Mouse (Mus musculus): ENCODE data around the gene Haus2.
"Not testable (repeated sequence)": the region's sequence is repeated elsewhere in the genome, so short reads cannot be mapped to it uniquely, and the experiment has no call there.

The Haus2 gene

DNA sequence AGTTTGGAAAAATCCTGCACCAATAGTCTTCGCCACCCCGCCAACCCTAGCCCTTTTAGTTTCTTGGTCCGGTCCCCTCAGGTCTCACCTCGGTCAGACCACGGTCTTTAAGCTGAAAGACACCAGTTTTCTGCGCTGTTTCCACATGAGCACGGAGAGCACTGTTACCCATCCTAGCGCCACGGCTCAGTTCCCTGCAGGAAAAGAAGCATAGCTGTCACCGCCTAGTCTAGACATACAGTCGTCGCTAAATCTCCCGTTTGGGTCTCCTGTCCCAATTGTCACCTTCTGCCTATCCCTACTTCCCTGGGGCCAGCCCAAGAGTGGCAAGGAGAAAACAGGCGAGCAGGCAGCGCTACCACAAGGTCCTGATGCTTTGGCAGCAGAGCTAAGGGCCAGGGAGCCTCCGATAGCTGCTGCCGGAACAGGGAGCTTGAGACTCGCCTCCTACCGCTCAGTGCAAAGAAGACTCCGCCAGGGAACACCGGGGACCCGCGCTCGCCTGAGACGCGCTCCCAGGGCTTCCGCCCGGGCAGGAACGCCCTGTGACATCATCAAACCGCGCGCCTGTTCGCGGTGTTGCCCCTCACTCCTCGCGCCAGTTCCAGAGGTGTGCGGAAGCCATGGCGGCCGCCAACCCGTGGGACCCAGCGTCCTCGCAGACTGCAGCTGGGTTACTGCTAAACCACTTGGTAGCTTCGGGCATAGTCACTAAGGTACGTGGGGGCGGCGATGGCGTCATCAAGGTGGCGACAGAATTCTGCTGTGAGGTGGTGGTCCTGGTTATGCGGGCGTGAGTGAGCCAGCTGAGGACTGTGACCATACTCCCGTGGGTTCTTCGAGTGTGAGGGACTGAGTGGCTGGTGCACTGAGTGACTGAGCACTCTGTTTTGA, at the start of gene Haus2, which contains the start of gene Lrrc57:
Gene Haus2, plus strand, starts transcription at position 554 of the 894 bp plus-strand sequence.
Gene Lrrc57, minus strand, starts transcription at position 691 of the 894 bp plus-strand sequence.
- DNase-seq = peak; percentile 93 to 95

DNA sequence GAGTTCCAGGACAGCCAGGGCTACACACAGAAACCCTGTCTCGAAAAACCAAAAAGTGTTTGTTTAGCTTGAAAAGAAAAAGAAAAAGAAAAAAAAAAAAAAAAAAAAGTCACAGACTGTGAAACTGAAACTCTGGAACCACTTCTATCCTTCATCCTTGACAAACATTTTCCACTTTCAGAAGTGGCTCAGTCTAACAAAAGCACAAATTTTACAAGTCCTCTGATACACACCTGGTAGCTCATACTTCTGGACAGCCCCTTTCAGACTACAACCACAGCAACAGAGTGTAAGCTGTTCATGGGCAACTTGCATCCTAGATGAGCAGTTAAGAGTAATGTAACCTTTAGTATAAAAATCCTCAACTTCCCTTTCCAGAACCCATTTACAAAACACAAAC, 47.7 kb upstream of the Haus2 start:
- no peak for DNase-seq

DNA sequence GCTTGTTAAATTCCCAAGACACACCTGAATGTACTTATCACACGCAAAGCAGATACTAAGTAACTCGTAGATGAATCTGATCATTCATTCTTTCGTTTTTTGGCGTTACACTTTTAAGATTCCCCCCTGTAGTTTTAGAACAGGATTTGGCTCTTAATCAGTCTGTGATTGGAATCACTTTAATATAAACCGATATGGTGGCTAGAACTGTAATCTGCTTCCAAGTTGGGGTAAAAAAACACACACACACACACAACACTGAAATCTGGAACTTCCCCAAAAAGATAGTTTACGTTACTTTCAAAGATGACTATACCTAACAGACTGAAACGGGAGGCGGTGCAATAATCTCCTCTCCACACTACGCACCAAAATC, 46.3 kb upstream of the Haus2 start:
- no peak for DNase-seq

DNA sequence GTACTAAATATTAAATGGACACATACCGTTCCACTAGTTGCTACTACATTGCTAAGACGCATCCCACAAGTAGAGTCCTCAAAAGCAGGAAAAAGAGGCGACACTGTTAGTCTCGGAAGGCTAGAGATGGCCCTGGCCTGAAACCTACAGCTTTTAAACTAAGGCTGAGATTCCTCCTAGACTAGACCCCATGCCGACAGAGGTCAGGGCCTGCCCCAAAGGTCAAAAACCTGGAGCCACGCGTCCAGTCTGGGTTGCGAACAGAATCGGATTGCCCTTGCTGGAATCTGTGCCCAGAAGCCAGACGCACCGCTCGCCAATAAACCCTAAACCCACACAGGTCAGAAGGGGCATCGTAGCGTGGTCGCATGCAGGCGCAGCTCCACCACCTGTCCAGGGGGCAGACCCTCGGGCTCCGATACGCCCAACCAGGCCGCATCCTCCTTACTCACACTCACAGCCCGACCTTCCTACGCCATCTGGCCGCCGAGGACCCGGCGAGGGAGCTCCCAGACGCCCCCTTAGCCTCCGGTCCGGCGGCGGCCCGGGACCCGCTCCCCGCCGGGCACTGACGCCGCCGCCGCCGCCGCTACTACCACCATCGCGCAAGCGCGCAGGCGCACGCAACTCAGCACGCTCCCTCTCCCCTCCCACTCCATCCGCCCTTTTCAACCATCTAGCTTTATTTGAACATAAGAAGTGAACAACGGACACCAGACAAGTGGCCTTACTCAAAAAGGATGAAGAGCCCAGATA, 45.8 kb upstream of the Haus2 start, which contains the start of gene Zfp106:
Gene Zfp106, minus strand, starts transcription at position 609 of the 756 bp plus-strand sequence.
- peak; percentile 89 to 91 for DNase-seq

DNA sequence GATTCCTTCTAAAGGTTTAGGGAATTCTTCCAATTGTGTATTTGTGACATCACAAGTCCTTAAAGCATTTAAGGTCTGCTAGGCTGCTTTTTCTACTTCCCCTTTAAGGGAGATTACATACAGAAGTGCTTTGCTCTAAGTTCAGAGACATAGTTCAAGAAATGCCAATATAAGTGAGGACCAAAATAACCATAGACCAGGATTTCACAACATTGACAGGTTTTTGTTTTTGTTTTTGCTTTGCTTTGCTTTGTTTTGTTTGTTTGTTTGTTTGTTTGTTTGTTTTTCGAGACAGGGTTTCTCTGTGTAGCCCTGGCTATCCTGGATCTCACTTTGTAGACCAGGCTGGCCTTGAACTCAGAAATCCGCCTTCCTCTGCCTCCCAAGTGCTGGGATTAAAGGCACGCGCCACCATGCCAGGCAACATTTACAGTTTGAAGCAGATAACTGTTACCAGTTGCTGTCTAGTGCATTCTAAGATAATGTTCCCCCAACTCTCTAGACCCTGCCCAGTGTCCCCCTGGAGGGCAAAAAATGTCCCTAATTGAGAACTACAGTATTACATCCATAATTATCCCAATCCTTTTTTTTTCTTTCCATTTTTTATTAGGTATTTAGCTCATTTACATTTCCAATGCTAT, 44.5 kb upstream of the Haus2 start:
- not testable (repeated sequence) for DNase-seq

DNA sequence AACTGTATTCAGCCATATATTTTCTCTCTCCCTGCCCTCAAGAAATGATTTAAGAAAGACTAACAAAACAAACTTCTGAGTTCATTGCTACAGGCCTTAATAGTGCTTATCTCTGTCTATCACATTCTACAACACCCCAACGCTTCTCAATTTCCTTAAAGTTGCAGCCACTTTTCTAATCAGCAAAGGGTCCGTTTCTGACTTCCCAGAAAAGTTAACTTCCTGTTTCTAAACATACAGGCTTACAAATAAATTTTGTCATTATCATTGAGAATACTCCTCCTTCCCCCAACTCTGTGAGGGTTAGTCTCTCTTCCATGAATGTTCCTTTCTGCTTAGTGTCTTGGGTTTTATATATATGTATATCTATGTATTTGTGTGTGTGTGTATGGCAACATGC, 43.8 kb upstream of the Haus2 start:
- no peak for DNase-seq

DNA sequence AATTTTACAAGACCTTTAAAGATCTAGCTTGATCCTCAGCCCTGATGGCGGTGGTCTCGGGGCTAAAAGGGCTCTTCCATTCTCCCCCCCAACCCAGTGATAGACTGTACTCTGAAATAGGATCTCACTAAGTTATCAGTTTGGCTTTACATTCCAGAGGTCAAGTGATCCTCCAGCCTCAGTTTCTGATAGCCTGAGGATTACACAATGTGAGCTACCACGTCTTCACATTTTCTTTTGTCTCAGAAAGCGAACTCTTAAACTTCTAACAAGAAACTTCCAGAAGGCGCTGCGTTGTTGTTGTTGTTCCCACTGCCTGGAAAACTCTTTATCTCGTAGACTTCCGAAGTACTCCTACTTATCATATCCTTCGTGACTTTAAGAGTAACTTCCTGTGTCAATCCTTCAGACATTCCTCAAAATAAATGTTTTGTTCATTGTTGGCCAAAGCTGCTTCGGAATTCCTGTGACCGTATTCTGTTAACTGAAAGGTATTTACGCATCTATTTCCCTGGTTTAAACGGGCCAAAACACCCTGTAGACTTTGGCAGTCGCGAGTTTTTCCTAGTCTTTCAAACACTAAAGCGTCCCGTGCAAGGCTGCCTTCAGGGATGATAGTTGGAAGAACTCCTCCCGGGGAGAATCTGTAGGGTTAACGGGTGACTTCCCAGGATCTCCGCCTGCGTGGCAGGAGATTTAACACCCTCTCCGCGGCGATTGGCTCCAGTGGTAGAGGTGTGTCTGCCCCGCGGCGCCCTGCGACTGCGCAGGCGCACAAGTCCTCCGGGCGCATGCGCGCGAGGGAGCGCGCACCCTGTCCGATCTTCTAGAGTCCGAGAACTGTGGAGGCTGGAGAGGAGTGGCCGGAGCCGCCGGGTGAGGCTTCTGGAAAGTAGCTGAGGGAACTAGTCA, 42.0 kb upstream of the Haus2 start, which contains the start of gene Snap23:
Gene Snap23, plus strand, starts transcription at position 786 of the 912 bp plus-strand sequence.
- peak; percentile 92 to 97 for DNase-seq

DNA sequence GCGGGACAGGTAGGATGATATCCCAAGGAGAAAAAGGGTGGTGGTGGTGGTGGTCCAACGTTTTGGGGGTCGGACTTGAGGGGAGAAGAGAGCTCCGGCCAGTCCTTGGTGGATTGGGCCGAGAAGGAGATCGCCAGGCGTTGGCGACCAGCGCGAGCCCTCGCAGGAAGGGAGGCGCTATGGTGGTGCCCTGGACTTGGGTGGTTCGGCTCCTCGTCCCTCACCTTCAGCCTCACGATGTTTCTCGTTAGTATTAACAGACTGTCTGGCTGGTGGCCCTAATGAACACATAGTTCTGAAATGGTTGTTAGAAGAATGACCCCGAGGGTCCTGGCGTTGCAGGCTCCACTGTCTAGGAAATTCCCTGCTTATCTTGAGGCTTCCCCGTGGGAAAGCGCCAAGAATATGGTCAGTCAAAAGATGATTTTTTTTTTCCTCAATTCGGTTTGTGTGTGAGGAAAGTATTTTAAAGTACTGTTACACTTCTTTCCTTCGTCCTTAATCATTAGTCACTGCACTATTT, 41.3 kb upstream of the Haus2 start:
- no peak for DNase-seq

DNA sequence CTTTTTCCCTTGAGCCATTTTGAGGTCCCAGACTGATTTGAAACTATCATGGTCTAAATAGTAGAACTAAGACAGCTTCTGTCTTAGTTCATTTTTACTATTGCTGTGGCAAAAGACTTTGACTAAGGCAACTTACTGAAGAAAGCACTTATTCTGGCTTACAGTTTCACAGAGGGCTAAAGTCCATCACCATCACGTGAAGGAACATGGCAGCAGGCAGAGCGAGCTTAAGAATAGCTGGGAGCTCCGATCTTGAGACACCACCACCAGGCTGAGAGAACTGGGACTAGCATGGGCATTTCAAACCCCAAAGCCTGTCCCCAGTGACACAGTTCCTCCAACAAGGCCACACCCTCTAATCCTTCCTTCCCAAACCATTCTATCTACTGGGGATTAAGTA, 38.1 kb upstream of the Haus2 start:
- no peak for DNase-seq

DNA sequence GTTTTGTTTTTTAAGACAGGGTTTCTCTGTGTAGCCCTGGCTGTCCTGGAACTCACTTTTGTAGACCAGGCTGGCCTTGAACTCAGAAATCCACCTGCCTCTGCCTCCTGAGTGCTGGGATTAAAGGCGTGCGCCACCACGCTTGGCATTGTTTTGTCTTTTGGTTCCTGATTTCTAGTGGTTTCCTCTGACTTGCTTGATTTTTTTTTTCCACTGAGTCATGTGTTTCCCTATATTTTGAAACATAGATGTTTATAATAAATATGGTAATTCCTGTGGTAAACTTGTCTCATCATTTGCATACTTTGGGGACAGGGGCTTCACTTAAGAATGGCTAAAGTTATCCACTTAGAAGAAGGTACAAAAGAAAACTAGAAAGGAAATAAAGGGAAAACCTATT, 37.0 kb upstream of the Haus2 start:
- DNase-seq = not testable (repeated sequence)

DNA sequence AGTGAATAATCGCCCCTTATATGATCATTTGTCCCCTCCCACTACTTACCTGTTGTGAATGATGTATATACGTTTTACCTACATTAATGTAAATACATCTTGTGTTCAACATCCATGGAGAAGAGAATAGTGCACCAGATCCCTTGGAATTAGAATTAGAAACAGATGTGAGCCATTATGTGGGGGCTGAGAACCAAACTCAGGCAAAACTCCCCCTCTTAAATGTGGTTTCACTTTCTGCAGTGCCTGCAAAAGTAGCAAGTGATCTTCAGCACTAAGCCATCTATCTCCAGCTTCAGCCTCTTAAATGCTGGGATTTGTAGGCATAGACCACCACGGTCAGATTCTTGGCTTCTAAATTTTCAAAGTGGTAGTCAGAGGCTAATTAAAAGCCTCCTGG, 34.1 kb upstream of the Haus2 start:
- no peak for DNase-seq

DNA sequence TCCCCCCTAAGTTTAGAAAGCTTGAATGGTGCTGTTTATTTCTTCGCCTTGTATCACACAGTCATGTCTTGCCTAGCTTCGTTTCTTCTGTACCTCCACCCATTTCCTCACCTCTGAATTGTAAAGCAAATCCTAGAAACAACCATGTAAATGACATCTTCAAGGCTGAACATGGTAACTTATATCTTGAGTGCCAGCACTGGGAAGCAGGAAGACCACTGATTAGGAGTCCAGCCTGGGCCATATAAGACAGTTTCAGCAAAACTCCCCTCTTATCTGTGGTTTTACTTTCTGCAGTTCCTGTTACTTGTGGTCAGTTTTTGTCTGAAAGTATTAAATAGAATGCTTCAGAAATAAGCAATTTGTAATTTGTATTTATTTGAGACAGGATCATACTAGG, 33.2 kb upstream of the Haus2 start:
- no peak for DNase-seq

DNA sequence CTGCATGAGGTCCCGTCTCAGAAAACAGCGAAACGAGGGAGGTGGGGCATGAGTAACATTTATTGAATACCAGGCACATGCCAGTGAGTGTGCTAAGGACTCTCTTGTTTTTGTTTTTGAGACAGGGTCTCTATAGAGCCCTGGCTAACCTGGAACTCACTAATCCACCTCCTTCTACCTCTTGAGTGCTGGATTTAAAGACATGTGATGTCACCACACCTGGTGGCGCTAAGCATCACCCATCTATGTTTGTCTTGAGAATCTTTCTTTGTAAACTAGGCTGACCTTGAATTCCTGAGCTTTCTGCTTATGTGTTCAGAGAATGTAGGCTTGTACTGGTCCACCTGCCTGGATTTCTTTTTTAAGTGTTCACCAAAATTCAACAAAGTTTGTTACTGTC, 31.4 kb upstream of the Haus2 start:
- no peak for DNase-seq

DNA sequence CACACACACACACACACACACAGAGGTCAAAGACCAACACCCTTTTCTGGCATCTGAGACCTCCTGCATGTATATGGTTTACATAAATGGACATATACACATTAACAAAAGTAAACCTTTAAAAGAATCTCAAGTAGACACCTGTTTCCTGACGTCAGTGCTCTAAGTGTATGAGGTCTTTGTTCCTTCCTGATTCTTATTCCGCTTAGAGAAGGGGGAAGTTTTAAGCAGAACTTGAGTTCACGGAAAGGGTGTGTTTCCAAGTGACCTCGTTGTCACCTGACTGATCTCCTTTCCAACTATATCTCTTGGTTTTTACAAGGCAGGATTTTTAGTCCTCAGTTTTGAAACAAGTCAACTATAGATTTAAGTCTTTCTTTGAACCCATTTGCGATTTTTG, 30.9 kb upstream of the Haus2 start:
- DNase-seq = no peak

DNA sequence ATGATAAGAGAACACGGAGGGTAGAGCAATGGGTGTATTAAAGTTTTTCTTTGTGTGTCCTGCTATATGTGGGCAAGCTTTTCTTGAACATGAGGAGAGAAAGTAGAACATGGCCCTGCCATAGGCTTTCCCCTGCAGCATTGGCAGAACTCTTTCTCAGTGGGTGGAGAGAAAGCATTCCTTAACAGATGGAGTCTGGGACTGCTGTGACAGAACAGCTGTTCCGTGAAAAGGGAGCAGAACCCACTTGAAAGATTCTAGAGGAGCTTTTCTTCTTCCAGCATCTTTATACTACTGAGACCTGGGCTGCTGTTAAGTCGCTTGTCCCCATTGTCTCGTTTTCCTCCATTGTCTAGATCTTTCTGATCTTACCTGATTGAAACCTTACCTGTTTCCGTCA, 19.4 kb upstream of the Haus2 start:
- no peak for DNase-seq

DNA sequence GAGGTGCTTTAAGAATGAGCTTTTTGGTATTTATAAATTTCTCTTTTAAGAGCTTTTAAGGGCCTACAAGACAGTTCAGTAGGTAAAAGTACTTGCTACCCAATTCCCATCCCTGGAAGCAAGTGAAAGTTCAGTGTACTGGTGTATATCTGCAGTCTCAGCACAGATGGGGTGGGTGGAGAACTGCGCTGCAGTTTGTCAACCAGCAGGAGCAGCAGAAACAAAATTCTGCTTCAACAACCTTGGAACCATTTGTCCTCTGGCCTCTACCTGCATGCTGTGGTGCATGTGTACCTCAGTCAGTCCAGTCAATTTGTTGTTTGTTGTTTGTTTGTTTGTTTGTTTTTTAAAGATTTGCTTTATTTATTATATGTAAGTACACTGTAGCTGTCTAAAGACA, 17.0 kb upstream of the Haus2 start:
- DNase-seq = no peak

DNA sequence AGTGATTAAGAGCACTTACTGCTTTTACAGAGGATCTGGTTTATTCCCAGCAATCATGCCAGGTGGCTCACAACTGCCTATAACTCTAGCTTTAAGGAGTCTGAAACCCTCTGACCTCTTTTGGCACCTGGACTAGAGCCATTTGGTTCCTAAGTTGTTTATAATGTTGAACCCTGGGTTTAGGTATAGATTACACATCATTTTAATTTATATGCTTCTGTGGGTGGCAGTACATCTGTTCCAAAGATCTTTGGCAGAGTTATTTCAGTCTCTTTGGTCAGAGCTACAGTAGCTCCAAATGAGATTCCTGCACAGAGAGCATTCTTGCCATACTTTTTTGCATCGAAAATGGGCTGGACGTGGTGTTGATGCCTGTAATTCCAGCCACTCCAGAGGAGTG, 11.4 kb upstream of the Haus2 start:
- no peak for DNase-seq

DNA sequence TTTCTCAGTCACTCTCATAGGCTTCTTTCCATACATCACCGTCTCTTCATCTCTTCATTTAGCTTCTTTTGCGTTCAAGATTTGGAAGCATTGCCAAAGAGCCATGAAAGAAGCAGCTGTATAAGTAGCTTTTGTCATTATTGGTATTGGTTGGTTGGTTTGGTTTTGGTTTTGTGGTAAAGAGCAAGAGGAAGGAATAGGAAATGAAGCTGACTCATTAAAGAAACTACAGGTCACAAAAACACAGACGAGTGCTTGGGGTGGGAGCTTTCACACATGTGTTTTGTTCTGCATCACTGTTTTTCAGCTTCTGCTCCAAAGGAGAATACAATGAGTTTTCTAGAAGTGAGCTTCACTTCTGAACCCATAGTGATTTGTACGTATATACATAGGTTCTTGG, 9.7 kb upstream of the Haus2 start:
- no peak for DNase-seq

DNA sequence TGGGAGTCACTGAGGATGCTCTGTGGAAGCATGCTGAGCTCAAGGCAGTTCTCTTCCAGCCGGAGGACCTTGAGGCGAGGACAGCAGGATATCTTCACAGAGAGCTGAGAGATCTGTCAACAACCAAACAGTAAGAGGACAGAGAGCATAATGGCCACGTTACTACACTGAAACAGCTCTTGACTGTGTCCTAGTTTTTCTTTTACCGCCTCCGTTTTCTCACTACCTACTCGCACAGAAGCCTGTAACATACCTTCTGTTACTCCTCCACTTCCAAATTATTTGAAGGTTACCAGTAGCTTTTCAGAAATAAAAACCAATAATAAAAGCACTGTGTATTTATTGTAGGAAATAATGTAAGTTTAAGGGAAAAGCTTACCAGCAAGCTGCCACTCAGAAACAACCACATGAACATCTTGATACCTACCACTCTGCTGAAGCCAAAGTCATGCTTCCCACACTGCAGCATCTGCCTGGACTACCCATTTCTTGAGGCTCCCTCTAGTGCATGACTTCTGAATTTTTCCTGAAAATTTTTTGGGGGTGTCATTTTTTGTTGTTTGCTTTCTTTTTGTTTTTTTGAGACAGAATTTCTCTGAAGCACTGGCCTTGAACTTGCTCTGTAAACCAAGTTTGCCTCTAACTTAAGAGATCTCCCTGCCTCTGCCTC, 3.0 kb upstream of the Haus2 start:
- DNase-seq = no peak

DNA sequence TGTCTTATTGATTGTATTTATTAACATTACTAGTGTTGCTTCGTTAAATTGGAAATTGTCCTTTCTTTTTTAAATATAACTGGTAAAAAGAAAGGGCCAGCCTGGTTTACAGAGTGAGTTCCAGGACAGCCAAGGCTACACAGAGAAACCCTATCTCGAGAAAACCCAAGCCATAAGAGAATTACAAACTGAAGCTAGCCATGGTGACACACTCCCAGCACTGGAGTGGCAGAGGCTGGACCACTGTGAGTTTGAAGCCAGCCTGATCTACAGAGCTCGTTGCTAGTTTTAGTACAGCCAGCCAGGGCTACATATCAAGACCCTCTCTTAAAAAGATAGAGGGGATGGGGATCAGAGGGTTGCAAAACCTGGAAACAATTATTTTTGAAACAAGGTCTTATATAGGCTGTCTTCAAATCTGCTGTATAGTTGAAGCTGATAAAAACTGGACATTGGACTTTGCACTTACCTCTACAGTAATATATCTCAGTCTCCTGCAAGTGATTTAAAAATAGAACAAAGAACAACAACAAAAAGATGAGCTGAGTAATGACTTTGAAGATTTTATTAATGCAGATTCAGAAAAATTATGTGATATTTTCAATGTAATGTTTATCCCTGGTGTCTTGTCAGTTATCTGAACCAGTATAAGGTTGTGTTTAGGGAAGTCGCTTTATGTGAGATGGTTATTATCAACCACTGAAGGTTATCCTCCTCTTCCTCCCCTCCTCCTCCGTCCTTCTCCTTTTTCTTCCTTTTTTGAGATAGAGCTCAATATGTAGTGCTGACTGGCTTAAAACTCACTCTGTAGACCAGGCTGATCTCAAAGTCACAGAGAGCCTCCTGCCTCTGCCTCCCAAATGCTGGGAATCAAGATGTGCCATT, 7.3 kb downstream of the Haus2 start:
- no peak for DNase-seq

Data from cerebellum, postnatal 14 days (tissue).